Mouse (Mus musculus) embryonic fibroblast, embryonic 13.5 days (primary cell): ENCODE data around the gene Lrrc26.

Source experiments
- CTCF ChIP-seq: IDR thresholded peaks from 2 replicates; pipeline ENCODE4 v1.5.1; 2011; ENCODE audit warnings: mild to moderate bottlenecking, control low read depth, low read length, moderate library complexity, borderline replicate concordance; ENCODE audit not compliant: insufficient read depth
- POLR2A ChIP-seq: IDR thresholded peaks from 2 replicates; pipeline ENCODE4 v1.6.1; 2011; ENCODE audit warnings: low read depth, mild to moderate bottlenecking, control low read depth, low read length, moderate library complexity

DNA sequence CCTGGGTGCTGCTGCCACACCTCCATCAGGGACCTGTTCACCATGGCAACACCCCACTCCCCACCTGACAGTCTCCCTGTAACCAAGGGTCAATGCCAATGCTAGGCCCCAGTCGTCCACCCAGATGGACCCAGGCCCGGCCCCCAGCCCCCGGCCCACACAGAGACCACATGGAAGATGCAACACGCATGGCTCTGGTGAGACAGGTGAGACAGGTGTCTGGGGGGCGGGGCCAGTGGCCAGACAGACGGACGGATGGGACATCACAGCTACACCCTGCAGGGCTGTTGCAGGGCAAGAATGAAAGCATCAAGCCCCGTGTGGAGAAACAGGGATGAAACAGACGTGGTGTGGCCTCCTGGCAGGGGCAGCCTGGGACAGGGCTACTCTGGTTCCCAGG, 4.0 kb downstream of the Lrrc26 start:
- no peak for TF ChIP-seq POLR2A
- no peak for TF ChIP-seq CTCF
